In the genomic region with DNA sequence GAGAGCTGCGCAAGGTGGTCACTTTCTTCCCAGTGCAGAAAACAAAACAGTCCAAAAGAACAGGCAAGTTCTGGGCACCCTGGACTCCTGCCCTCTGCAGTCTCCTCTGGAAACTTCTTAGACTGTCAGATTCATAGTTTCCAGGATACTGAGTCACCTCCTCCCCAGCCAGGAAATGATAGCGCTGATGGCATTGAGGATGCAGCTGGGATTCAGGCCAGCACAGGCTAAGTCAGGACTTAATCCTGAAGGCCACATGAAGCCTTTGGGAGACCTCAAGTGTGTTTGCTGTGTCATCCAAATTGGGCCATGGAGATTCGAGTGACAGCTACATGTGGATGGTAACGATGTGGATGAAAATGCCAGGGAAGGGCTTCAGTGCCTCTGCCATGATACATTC, we compare ENCODE assay signal across 13 mouse cellular contexts.
DNase-seq lines count a peak whose midpoint lies in the region; ATAC-seq lines count a peak whose summit lies in the region.
"Had no signal": no experiment of that assay in that cellular context is flagged by ENCODE, and none has a peak within 500 bp of the region (broad histone marks: within the 10 kb centered on the region; RNA-seq: fewer than 3 reads in every experiment).

No protein-coding gene starts in this region.

- H3K9ac ChIP-seq in heart, embryonic 12.5 days: no peak overlapping the region
- no peak overlapping the region for H3K9ac ChIP-seq in forebrain, embryonic 16.5 days (replicated peaks; ENCODE audit: low read depth, low read length)
- H3K9ac ChIP-seq: embryonic facial prominence, embryonic 12.5 days; hindbrain, embryonic 15.5 days had no signal

- H3K27me3 ChIP-seq in heart, embryonic 12.5 days (replicated peaks): no peaks in the 10 kb centered on the region
- H3K27me3 ChIP-seq in forebrain, embryonic 16.5 days (replicated peaks; ENCODE audit: control insufficient read depth, insufficient read depth, low read length): no peaks in the 10 kb centered on the region
- H3K27me3 ChIP-seq in hindbrain, embryonic 10.5 days (ENCODE audit: insufficient read depth, poor library complexity, severe bottlenecking): no peaks in the 10 kb centered on the region
- H3K27me3 ChIP-seq: embryonic facial prominence, embryonic 12.5 days; hindbrain, embryonic 15.5 days had no signal

- no peak overlapping the region for H3K4me3 ChIP-seq in heart, embryonic 12.5 days
- H3K4me3 ChIP-seq in forebrain, embryonic 16.5 days (replicated peaks; ENCODE audit: low read length): no peak overlapping the region
- no peak overlapping the region for H3K4me3 ChIP-seq in hindbrain, embryonic 10.5 days
- H3K4me3 ChIP-seq: embryonic facial prominence, embryonic 12.5 days; hindbrain, embryonic 15.5 days had no signal

- no peak overlapping the region for H3K4me2 ChIP-seq in heart, embryonic 12.5 days
- H3K4me2 ChIP-seq in forebrain, embryonic 16.5 days (ENCODE audit: low read length): no peak overlapping the region
- H3K4me2 ChIP-seq: embryonic facial prominence, embryonic 12.5 days; hindbrain, embryonic 15.5 days had no signal

- H3K27ac ChIP-seq in heart, embryonic 12.5 days (ENCODE audit: poor library complexity, severe bottlenecking): peak overlapping the region; percentile 56; the same call in 1 of the 2 replicates
- H3K27ac ChIP-seq in forebrain, embryonic 16.5 days (ENCODE audit: low read length): no peak overlapping the region
- no peak overlapping the region for H3K27ac ChIP-seq in hindbrain, embryonic 10.5 days
- H3K27ac ChIP-seq: embryonic facial prominence, embryonic 12.5 days; hindbrain, embryonic 15.5 days had no signal

- 0 out of 2 replicates have a peak, but pooled peaks cover 3% of the 10 kb centered on the region for H3K4me1 ChIP-seq in heart, embryonic 12.5 days (replicated peaks)
- H3K4me1 ChIP-seq in forebrain, embryonic 16.5 days (replicated peaks; ENCODE audit: control insufficient read depth, insufficient read depth, low read length): no peaks in the 10 kb centered on the region
- H3K4me1 ChIP-seq in hindbrain, embryonic 10.5 days (replicated peaks): no peaks in the 10 kb centered on the region
- H3K4me1 ChIP-seq: embryonic facial prominence, embryonic 12.5 days; hindbrain, embryonic 15.5 days had no signal

- peak; percentile 10 for DNase-seq in urinary bladder, postnatal 14 days (ENCODE audit: low spot score)
- no peak for DNase-seq in urinary bladder, adult 18-20 months (ENCODE audit: low spot score in 2 of 2)
- peak; percentile 64 for DNase-seq in kidney, postnatal 10 days
- DNase-seq in frontal cortex, postnatal 10 days (ENCODE audit: low spot score in 2 of 2): no peak
- no peak for DNase-seq in left cerebral cortex, adult 11 months (ENCODE audit: low spot score)
- no peak for DNase-seq in hindbrain, embryonic 10.5 days (ENCODE audit: low spot score)
- DNase-seq: left cerebral cortex, postnatal 4 days; midbrain, embryonic 14.5 days had no signal

- peak; percentile 83 for ATAC-seq in heart, embryonic 12.5 days (ENCODE audit: insufficient number of reproducible peaks, low FRiP score)
- ATAC-seq in forebrain, embryonic 16.5 days: no peak

- no peaks in the 10 kb centered on the region for H3K36me3 ChIP-seq in heart, embryonic 12.5 days
- no peaks in the 10 kb centered on the region for H3K36me3 ChIP-seq in forebrain, embryonic 16.5 days (ENCODE audit: control insufficient read depth, insufficient read depth)
- no peaks in the 10 kb centered on the region for H3K36me3 ChIP-seq in hindbrain, embryonic 10.5 days
- H3K36me3 ChIP-seq: embryonic facial prominence, embryonic 12.5 days; G1E; hindbrain, embryonic 15.5 days had no signal

- 77% methylated on average over 4 of the region's 4 CpGs for WGBS in heart, embryonic 12.5 days
- WGBS in forebrain, embryonic 16.5 days: 91% methylated on average over 4 of the region's 4 CpGs
- 88% methylated on average over 4 of the region's 4 CpGs for WGBS in hindbrain, embryonic 10.5 days

- no peaks in the 10 kb centered on the region for H3K9me3 ChIP-seq in heart, embryonic 12.5 days (replicated peaks)
- H3K9me3 ChIP-seq in forebrain, embryonic 16.5 days (ENCODE audit: control insufficient read depth, low read length): no peaks in the 10 kb centered on the region
- H3K9me3 ChIP-seq in hindbrain, embryonic 10.5 days: no peaks in the 10 kb centered on the region
- H3K9me3 ChIP-seq: embryonic facial prominence, embryonic 12.5 days; hindbrain, embryonic 15.5 days had no signal

Comparison
In these comparisons a context has a peak if more than half of its experiments do, and no peak if none do; other contexts are left out.
1. DNase-seq: peak in urinary bladder, postnatal 14 days (single experiment) and kidney, postnatal 10 days (single experiment); none in urinary bladder, adult 18-20 months (0 of 2), frontal cortex, postnatal 10 days (0 of 2), left cerebral cortex, adult 11 months (single experiment) and hindbrain, embryonic 10.5 days (single experiment).